Mouse (Mus musculus) lung, adult 2 months (tissue): Measurements from ENCODE around the gene Atl3.

ENCODE experiments used
- CTCF ChIP-seq: fragments of 200-500 bp; IDR thresholded peaks from 2 replicates; pipeline ENCODE4 v1.5.1; 2011; ENCODE audit warnings: mild to moderate bottlenecking, low read length, control low read depth; ENCODE audit not compliant: insufficient read depth
- POLR2A ChIP-seq: fragments of 200-500 bp; IDR thresholded peaks from 2 replicates; pipeline ENCODE4 v1.6.1; 2011; ENCODE audit warnings: low read depth, mild to moderate bottlenecking, control low read depth, low read length, borderline replicate concordance; ENCODE audit errors: extremely low read depth

DNA sequence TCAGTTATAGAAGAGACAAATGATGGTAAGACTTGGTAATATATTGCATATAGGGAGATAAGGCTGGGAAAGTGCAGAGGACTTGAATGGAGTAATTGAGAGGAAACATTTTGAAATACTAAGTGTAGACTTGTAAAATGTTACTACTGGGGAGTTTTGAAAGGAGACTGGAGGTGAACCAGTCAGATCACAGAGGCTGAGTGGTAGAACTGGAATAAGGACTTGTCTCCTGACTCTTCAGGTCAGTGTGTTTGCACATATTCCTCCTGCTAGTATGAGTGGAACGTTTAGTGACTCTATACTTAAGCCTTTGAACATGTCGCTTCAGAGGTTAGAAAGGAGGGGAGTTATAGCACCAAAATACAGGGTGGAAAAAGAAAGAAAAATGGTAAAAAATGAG lies 8.6 kb downstream of the Atl3 start:
- no peak for TF ChIP-seq POLR2A
- TF ChIP-seq CTCF, result no peak
